Mouse (Mus musculus) heart, adult 11 months (tissue): ENCODE data around the gene Zfp39.
"Not testable (repeated sequence)": the region's sequence is repeated elsewhere in the genome, so short reads cannot be mapped to it uniquely, and the experiment has no call there.

Experiments used
- DNase-seq: peaks from one replicate; pipeline ENCODE4 v3.0.0; 2022

The Zfp39 gene

GRCm38 (mm10) chr11:58918759-58919158, 14.7 kb upstream of the Zfp39 start:
- DNase-seq = no peak

DNA sequence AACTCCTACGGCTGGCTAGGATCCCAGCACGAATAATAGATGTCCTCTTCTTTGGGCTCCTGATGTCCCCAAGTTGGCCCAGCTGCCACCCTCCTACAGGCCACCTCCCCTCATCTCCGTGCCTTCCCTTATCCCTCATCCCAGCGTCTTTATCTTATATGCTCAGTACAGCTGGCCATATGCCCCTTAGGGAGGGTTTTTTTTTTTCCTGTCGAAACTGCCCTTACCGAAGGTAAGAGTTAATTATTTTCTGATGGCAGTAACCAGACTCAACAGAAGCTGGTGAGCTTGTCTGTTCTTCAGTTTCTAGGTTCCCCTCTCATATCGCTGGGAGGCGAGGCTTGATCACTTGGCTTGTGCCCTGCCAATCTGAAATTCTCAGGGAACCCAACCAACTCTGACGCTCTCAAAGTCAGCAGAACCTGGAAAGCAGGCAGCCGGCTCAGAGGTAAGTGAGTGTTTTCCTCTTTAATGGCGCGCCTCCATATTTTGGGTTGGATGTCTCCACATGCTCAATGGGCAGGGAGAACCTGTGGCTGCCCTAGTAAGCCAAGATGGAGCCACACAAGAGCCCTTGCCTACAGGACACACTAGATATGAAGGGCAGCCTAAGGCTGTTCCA, 13.8 kb upstream of the Zfp39 start, which contains the start of gene Btnl10:
Gene Btnl10 (plus strand): TSS at position 164 of the 622 bp plus-strand sequence.
- DNase-seq = peak; percentile 70

GRCm38 (mm10) chr11:58916879-58917744, 13.1 kb upstream of the Zfp39 start:
- DNase-seq = no peak

- no peak for DNase-seq
Observed at GRCm38 (mm10) chr11:58914461-58915028, 10.5 kb upstream of the Zfp39 start.

DNA sequence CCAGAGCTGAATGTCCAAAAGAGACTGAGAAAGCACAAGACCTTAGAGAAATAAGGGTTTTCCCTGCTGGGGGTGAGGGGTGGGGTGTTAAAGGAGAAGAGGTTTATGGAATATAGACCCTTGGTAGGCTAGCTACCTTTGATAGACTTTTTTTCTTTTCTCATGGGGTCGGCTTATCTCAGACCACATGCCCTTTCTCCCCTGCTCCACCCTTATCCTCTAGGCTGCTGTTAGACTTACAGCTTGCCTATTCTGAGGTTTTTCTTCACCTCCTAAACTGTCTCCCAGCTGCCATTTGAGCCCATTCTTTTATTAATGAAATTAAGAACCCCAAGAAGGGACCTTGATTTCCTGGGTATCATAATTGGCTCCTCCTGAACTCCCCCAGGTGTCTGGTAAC, 9.8 kb upstream of the Zfp39 start:
- DNase-seq = no peak

DNA sequence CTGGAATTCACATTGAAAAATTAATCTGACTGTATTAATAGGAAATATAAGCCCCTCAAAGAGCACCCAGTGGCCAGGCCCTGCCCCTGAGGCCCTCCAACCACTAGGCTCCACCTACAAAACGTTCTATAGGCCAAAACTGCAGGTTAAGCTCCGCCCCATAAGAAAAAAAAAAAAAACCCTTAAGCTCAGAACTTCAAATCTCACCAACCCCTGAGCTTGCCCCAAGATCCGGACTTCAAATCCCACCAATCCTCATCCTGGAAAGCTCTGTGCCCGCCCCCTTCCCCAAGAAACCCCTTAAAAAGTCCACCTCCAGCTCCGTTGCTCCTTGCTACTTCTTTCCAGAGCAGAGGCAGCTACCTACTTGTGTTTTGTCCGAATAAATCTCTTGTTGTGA, 813 bp upstream of the Zfp39 start:
- peak; percentile 95 for DNase-seq

- no peak for DNase-seq
Observed at GRCm38 (mm10) chr11:58904410-58904718, 339 bp upstream of the Zfp39 start.

DNA sequence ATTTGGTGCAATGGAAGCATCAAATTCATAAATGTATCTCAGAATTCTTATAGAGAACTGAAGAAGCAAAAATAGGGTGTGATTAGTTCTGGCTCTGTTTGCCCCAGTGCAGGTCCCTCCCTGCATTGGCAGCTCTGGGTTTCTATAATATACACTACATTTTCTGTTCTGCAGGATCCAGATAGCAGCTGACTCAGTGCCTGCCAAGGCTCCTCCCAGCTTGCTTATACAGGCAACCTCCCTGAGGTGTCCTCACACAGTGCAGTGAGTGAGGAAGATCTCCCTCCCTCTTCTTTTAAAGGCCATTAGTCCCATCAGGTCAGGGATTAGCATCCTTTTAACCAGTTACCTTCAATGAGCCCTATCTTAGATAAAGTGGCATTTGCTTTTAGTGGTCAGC, 2.9 kb downstream of the Zfp39 start:
- DNase-seq = no peak

DNA sequence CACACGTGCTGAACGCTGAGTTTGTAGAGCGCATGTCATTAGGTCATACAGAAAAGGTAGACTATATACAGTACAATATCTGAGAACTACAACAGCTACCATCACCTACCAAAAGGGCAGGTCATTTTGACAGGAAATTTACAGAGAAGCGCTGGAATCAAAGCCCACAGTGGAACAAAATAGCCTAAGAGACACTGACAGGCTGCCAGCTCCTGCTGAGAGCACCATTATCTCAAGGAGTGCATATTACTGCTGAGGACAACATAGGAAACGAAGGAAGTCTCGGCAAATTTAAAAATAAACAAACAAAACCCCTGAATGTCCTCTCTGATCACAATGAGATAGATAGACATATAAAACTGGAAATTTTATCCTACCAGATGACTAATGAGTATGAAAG, 6.5 kb downstream of the Zfp39 start:
- peak; percentile 31 for DNase-seq

- peak; percentile 78 for DNase-seq
Observed at GRCm38 (mm10) chr11:58894456-58894855, 9.6 kb downstream of the Zfp39 start.

DNA sequence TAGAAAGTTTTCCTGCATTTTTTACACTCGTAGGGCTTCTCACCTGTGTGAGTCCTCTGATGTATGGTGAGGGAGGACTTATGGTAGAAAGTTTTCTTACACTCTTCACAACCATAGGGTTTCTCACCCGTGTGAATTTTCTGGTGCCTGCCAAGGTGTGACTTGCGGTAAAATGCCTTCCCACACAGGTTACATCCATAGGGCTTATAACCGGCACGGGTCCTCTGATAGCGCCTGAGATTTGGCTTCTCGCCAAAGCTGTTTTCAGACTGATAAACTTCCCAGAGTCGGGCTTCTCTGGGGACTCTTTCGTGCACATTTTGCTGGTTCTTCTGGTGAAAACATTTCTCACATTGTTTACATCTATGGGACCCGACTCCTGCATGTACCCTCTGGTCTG, 13.5 kb downstream of the Zfp39 start:
- DNase-seq = peak; percentile 64

DNA sequence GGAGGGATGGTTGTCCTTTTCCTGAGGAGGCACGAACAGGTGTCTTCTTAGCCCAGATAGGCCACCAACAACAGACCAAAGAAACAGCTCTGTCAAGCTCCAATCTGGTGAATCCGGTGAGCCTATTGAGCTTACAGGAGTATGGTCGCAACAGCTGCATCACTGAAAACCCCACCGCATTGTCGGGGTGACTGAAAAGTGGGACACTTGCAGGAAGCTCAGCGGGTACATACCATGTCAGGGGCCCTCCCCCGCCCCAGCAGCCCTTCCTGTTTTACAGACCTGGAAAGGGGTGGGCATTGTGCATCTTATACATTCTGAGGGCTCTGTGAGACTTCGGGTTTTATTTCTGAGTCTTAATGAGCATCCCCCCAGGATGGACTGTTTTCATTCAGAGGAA, 20.3 kb downstream of the Zfp39 start:
- DNase-seq = no peak

DNA sequence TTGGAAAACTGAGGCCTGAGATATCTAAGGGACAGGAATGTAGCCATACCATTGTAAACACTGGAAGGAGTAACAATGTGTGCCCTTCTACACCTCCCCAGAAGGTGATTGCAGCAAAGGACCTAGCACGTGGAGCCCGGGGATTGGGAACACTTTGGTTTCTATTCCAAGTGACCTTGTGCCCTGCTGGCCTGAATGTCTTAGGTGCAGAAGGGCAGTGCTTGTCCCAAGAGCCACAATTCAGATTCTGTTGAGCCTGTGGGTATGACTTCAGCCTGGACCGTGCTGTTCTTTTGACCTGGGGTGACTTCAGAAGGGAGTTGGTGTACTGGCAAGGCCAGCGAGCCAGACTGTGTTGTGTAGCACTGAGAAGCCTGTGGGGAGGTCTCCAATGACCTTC, 33.1 kb downstream of the Zfp39 start:
- DNase-seq = peak; percentile 85

- peak; percentile 82 for DNase-seq
Observed at GRCm38 (mm10) chr11:58867954-58868330, 36.1 kb downstream of the Zfp39 start.

GRCm38 (mm10) chr11:58867039-58867953, 36.7 kb downstream of the Zfp39 start, which contains the start of gene 2810021J22Rik:
TSS of gene 2810021J22Rik (plus strand) at chr11:58867216.
- peak; percentile 96 for DNase-seq

DNA sequence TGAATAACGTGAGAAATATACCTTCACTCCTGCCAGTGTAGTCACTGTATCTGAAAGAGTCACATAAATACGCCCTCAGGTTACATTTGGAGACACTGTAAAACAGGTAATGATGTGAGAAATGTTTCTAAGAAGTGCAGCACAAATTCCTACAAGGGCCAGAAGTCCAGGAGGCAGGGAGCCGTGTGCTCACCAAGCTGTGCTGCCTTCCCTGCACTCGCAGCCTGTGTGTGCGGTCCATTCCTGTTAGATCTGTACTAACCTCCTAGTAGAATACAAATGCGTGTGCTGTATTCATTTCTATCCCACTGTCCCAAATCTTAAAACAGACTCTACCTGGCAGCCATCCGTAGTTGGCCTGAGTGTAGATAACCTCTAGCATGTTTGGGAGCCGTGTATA, 43.3 kb downstream of the Zfp39 start:
- DNase-seq = no peak

- DNase-seq = no peak
Observed at GRCm38 (mm10) chr11:58849731-58850130, 54.3 kb downstream of the Zfp39 start.

DNA sequence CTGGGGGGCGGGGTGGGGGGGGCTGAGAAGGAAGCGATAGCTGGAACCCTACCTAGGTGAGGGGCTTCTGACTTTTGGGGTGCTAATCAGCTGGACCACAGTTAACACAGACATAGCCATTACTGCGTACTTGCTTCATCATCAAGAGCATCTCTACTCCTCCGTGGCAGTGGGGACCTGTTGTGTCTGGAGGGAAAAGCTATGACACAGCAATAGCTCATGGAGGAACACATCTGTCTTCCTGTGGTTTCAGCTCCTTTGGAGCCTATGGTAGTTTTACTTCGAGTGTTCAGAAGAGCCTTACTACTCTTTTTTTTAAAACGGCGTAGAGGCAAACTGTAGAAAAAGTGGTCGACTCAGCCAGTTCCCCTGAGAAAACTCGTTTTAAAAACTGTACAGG, 56.4 kb downstream of the Zfp39 start:
- no peak for DNase-seq

DNA sequence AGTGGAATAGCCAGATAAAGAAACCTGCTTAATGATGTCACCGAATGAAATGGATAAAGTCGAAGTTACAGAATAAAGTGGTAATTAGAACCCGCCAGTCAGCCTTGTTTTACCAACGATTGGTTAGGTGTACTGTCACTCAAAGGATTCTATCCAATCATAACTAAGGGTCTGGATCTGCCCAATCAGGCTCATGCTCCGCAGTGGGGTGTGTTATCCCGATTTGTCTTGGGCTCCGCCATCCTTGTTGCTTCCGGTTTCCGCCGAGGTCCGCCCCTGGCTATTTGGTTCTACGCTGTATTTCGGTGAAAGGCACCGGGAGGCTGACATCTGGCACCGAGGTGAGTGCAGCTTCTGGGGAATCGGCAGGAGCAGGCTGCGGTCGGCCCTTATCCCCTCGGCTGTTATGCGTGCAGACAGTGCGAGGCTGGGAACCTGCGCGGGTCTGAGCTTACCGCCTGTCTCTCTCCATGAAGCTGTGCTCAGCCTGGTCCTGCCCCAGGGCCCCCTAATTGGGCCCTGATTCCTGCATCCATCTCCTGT, 57.0 kb downstream of the Zfp39 start, which contains the start of gene Gm12258:
Gene Gm12258 (plus strand): TSS at position 240 of the 543 bp plus-strand sequence.
- DNase-seq = peak; percentile 99

- DNase-seq = not testable (repeated sequence)
Observed at GRCm38 (mm10) chr11:58838951-58839350, 65.1 kb downstream of the Zfp39 start, which contains the start of gene Olfr311. TSS of gene Olfr311 (plus strand) at chr11:58839251.
